Mouse (Mus musculus) ovary, postnatal 10 days (tissue): ENCODE data around the gene Parn.
"Not testable (repeated sequence)": the region's sequence is repeated elsewhere in the genome, so short reads cannot be mapped to it uniquely, and the experiment has no call there.

Experiments used
- DNase-seq: peaks from one replicate; pipeline ENCODE4 v3.0.0; 2022; ENCODE audit warnings: low spot score

The Parn gene

DNA sequence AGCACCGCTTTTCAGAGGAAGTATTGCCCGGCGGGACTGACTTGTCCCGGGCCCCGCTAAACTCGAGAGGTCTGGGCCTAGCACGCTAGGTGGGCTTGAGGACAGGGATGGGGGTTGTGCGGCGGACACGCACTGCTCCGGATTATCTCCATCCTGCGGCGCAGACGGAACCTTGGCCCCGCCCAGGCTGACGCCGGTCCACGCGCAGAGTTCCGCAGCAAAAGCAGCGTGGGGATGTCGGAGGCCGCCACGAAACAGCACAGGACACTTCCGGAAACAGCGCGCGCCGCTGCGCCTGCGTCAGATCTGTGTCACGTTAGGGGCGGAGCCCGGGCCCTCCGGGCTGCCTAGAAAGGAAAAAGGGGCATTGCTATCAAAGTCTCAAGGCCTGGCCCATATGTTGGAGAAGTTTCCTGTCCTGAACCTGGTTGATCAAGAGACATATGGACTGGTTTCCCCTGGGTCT is at the start of gene Parn:
Parn (minus strand) TSS at position 293 of the 466 bp plus-strand sequence.
- DNase-seq: peak; percentile 73

GRCm38 (mm10) chr16:13716821-13717553 is 49.0 kb upstream of the Parn start:
- DNase-seq: no peak

GRCm38 (mm10) chr16:13714910-13715309 is 46.9 kb upstream of the Parn start:
- DNase-seq: no peak

DNA sequence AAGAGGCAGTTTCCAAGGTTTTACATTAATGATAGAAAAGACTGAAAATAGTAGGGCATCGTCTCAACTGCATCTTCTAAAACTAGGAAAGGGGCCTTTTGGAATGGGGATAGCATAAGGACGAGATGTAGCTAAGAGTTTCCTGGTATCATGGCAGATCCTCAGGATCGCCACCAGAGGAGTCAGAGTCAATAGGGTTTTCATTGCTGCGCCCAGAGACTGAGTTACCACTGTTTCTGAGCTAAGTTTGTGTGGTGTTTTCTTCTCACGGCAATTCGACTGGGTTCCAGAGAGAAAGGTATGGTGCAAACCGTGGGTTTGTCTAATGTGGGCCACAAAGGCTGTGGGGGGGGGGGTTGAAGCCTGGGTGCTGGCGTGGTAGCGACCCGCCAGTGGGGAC is 36.7 kb upstream of the Parn start:
- no peak for DNase-seq

DNA sequence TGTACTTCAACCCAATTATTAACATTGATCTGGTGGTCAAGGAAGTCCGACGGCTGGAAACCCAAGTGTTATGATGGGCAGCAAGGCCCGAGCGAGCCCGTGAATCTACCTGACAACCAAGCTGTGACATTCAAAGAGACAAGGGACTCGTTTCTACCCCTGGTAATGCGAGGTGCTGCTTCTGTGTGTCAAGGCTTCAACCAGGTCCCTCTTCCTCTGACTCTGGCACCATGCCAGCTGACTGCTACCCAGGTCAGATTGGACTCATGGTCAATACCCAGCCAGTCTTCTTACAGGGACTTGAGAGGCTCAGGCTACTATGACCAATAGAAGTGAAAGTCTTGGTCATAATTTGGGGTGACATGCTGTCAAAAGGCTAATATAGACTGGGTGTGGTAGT is 34.2 kb upstream of the Parn start:
- DNase-seq: no peak

- no peak for DNase-seq
Measured at GRCm38 (mm10) chr16:13698998-13699397, 31.0 kb upstream of the Parn start.

GRCm38 (mm10) chr16:13678601-13679319 is 10.8 kb upstream of the Parn start:
- DNase-seq: no peak

DNA sequence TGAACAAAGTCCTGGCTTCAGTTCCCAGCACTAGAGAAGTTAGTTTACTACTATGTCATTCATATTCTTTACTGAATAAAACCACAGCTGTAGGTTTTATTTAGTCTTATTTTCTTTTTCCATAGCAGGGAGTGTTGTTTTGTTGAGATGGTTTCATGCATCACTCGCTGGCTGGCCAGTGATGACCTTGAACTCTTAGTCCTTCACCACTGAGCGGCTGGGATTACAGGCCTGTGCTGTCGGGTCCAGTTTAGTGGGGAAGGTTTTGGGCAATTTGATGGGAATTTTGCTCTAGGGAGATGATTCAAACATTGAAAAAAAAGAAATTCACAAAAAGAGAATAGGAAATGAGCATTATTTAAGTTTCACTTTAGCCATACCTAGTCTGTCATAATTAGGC is 6.5 kb upstream of the Parn start:
- no peak for DNase-seq

- DNase-seq: no peak
Measured at GRCm38 (mm10) chr16:13673114-13673513, 5.1 kb upstream of the Parn start.

GRCm38 (mm10) chr16:13672386-13672898 is 4.5 kb upstream of the Parn start:
- peak; percentile 21 for DNase-seq

DNA sequence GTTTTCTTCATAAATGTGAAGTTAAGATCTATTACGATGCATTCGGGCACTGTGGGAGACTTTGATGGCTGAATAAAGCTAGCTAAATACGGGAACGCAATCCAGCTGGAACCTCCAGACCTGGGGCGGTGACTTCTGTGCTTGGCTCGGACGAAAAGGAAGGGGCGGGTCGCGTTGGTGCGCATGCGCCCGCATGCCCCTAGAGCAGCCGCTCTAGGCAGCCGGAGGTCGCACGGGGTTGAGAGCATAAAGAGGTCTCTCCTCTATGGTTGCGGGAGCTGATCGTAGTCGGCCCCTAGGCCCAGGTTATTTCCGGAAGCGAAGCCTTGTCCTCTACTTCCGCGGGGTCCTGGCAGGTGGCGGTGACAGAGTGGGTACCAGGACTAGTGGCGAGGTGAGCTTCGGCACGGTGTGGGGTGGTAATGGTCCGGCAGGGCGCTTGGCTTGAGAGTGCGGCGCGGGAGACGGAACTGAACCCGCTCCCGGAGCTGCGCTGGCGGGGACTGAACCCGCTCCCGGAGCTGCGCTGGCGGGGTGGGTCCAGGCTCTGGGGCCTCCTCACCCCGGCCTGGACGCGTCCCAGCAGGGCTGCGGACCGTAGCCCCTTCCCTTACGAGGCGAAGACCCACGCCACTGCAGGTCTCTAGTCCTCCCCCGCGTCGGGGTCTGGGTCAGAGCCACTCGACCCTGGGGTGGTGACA is 3.9 kb upstream of the Parn start, which contains the start of the genes Bfar and 3110001I22Rik:
Bfar (plus strand) TSS at position 174 of the 701 bp plus-strand sequence.
3110001I22Rik (plus strand) TSS at position 245 of the 701 bp plus-strand sequence.
- peak; percentile 66 for DNase-seq

- DNase-seq: not testable (repeated sequence)
Measured at GRCm38 (mm10) chr16:13670896-13671295, 2.9 kb upstream of the Parn start.

DNA sequence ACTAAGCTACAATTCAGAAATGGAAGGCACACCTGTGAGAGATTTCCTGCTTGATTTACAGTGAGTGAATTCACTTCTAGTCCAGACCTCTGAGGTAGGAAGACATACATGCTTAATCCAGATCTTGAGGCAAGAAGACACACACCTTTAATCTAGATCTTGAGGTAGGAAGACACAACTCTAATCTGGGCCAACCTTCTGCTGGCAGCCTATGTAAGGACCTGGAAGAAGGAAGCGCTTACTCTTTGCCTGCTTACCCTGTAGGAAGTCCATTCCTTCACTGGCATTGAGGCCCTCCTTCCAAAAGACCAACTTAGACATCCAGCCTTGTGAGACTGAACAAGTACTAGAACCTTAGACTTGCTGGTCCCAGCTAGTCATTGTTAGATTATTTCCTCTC is 1.3 kb upstream of the Parn start:
- DNase-seq: no peak

DNA sequence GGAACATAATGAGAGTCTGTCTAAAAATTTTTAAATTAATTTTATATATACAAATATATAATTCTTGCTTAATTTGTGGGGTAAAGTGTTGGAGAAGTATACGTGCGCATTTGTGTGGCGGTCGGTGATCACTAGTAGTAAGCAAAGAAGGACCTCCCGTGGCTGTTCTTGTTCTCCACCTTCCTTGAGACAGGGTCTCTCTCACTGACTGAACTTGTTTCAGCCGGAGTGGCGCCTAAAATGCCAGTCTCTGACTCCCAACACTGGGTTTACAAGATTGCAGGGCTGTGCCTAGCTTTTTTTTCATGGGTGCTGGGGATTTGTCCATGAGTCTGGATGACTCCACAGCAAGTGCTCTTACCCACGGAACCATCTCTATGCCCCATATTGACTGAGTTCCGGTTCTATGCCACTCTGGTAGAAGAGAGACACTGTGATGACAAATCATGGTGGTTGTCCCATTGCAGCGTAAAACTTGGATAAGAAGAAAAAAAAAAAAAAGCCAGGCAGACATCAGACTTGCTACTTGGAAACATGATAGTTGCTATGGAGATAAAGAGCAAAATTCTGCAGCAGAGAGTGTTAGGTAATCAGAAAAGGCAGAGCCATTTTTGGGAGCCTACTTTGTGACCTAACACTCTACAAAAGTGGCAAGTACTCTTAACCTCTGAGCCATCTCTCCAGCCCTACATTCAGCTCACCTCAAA is 585 bp upstream of the Parn start:
- DNase-seq: no peak

- no peak for DNase-seq
Measured at GRCm38 (mm10) chr16:13660736-13661135, 7.2 kb downstream of the Parn start.

- no peak for DNase-seq
Measured at GRCm38 (mm10) chr16:13658886-13659285, 9.1 kb downstream of the Parn start.

- no peak for DNase-seq
Measured at GRCm38 (mm10) chr16:13645930-13646329, 22.0 kb downstream of the Parn start.

GRCm38 (mm10) chr16:13644474-13644873 is 23.5 kb downstream of the Parn start:
- DNase-seq: no peak

DNA sequence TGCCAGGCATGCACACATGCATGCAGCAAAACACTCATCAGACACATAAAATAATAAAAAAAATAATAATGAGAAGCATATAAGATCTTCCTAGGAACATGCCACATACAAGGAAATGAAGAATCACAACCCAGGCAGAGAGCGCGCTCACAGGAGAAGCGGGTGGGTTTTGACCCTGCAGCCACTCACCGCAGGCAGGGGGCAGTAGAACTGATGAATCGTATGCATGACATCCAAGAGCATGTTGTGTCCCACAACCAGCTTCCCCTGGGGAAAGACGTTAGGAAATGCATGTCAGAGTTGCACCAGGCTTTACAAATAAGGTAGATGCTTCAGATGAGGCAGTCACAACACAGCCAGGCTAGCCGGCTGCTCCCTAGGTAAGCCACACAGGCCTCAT is 27.9 kb downstream of the Parn start:
- DNase-seq: no peak

GRCm38 (mm10) chr16:13639508-13639907 is 28.5 kb downstream of the Parn start:
- DNase-seq: no peak

- not testable (repeated sequence) for DNase-seq
Measured at GRCm38 (mm10) chr16:13638198-13638597, 29.8 kb downstream of the Parn start.

DNA sequence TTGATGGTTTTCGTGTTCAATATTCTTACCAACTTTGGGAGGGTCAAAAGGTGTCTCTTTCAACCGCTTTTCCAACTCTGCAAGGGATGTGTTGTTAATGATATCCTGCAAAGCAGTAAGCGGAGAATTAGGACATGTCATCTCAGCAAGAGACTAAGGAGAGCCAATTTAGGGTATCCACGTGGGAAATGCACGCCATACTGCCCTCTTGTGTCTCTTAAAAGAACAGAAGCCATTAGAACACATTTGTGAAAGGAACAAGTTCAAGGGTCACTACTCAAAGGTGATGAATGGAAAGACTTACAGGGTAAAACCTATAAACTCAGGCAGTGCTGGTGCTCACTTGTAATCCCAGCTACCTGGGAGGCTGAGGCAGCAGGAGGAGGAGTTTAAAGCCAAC is 39.6 kb downstream of the Parn start:
- no peak for DNase-seq
